Mouse (Mus musculus): ENCODE measurements around the gene BC005537.

Gene BC005537

DNA sequence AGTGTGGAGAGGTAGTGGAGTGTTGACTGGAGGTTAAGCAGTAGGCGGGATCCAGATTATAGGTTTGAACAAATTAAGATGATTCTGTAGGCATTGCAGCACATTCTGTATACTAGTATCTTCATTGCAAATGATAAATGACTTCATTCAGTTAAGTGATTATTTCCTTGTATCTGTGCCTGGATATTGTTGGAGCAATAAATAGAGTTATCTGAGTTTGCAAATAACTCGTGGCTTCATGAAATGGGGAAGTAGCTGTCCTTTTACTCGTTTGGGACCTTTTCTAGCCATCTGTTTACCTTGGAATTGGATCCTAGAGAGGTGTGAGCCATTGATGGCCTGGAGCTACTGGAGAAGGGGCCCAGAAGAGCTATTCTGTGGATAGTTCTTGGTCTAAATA, 38.4 kb downstream of the BC005537 start:
- in situ Hi-C loops (cut with MboI, MseI): no loop called here

DNA sequence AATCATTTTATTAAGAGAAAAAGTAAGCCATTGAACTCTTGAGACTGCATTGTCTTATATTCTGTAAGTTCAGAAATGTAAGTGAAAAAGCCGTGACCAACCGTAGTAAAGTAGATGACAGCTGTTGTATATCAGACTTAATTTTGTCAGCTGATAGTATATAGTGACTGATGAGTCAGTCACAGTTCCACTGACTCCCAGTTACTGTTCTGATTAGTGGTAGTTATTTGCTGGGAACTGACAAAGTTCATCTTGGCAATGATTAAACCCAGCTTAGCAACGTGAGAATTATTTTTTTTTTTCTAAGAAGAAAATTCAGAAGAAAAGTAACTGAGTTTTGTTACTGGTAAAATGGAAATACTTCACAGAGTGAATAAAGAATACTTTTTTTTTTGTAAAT, 40.2 kb downstream of the BC005537 start:
- in situ Hi-C loops (cut with MboI, MseI): no loop called here

GRCm38 (mm10) chr13:24844983-24845955, 43.8 kb downstream of the BC005537 start, which contains the start of gene D130043K22Rik:
Gene D130043K22Rik (plus strand): TSS chr13:24845135.
- in situ Hi-C loops (cut with MboI, MseI): no loop called here

DNA sequence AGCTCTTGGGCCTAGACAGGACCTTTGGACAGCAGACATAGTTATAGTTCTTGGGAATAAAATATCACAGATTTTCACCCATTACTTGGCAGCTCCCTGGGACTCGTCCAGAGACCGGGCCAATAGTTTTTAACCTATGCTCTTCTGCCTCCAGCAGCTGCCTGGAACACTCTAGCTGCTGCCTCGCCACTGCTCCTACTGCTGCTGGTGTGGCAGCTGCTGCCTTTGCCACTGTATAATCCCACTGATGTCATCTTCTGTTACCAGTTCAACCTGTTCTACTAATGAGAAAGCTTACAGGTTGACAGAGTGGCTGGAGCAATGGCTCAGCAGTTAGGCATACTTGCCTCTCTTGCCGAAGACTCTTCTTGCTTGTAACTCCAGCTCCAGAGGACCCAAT, 47.9 kb downstream of the BC005537 start:
- in situ Hi-C loops (cut with MboI, MseI): no loop called here

GRCm38 (mm10) chr13:24851989-24852388, 50.5 kb downstream of the BC005537 start:
- in situ Hi-C loops (cut with MboI, MseI): no loop called here

DNA sequence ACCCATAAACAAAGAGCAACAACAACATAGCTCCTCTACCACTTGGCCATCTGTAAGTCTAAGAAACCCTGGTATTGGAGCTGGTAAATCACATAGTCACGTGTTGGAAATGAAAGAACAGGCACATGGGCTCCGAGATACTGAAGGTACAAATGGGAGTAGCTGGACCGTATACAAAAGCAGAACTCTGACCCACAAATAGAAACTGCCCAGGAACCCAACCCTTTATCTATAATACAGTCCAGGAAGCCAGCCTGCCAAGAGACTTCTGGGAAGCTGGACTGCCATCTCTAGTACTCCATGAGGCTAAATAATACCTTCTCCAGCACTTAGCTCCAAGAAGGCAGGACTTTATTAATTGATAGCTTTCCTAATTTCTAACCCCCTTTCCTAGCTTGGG, 51.1 kb downstream of the BC005537 start:
- in situ Hi-C loops (cut with MboI, MseI): no loop called here

GRCm38 (mm10) chr13:24859115-24859514, 57.7 kb downstream of the BC005537 start:
- in situ Hi-C loops (cut with MboI, MseI): no loop called here

DNA sequence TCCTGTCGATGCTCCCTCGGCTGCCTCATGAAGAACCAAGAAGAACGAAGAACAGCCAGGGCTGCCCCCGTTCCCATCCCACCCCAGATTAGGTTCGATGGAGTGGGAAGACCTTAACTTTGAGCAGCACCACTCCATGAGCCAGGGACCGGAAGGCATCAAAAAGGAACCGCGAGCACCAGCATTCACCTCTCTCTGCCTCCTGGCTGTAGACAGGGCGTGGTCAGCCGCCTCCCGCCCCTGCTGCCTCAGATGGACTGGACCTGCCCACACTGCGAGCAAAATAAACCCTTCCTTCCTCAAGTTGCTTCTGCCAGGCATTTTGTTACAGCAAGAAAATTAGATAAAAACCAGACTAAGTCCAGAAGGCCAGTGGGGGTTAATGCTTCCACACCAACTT, 59.6 kb downstream of the BC005537 start:
- in situ Hi-C loops (cut with MboI, MseI): no loop called here

DNA sequence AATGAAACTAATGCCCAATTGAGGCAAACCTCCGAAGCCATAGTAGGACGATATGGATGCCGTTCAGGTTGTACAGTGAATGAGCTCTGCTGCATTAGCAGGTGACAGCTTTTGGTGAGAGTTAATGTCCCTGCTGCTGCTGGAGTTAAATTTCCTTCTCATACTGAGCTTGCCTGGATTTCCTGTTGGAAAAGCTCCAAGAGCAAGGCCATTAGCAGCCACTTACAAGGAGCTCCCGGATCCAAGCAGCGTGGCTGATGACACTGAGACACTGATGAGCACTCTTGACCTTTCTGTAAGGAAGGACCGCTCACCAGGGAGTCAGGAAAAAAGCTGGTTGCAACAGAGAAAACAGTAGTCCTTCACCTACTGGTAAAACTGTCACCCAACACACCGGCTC, 60.6 kb downstream of the BC005537 start:
- in situ Hi-C loops (cut with MboI, MseI): no loop called here

GRCm38 (mm10) chr13:24862520-24862919, 61.1 kb downstream of the BC005537 start:
- in situ Hi-C loops (cut with MboI, MseI): no loop called here
